ENCODE assay signal across 25 mouse cellular contexts in genomic region chr10:60653675-60654074, GRCm38 (mm10). TPM values are rescaled to one million over a fixed set of nuclear protein-coding genes. Genes with fewer than 3 reads are reported as not detected.
"Had no signal": no experiment of that assay in that cellular context is flagged by ENCODE, and none has a peak within 500 bp of the region (broad histone marks: within the 10 kb centered on the region; RNA-seq: fewer than 3 reads in every experiment).

No protein-coding gene starts in this region.

- H3K4me1 ChIP-seq: liver, embryonic 15.5 days; lung, embryonic 15.5 days; neural tube, embryonic 13.5 days; neural tube, embryonic 15.5 days had no signal

- H3K36me3 ChIP-seq: liver, embryonic 15.5 days; lung, embryonic 15.5 days; midbrain, embryonic 10.5 days; neural tube, embryonic 13.5 days; neural tube, embryonic 15.5 days; stomach, embryonic 15.5 days had no signal

- H3K27me3 ChIP-seq: liver, embryonic 15.5 days; lung, embryonic 15.5 days; neural tube, embryonic 13.5 days; stomach, embryonic 15.5 days had no signal

- DNase-seq: liver, postnatal 0 days; lung, adult 2 months; lung, postnatal 14 days; lung, postnatal 36 days; midbrain, embryonic 14.5 days; retina, postnatal 1 day; right cerebral cortex, adult 18-20 months; right cerebral cortex, postnatal 25 days; right cerebral cortex, postnatal 4 days; spleen, adult 18-20 months; thymus, adult 2 months; thymus, postnatal 25 days; thymus, postnatal 4 days had no signal

- H3K4me3 ChIP-seq: liver, embryonic 15.5 days; lung, embryonic 15.5 days; midbrain, embryonic 10.5 days; myocyte; neural tube, embryonic 13.5 days; neural tube, embryonic 15.5 days; stomach, embryonic 15.5 days had no signal

- H3K27ac ChIP-seq: liver, embryonic 15.5 days; lung, embryonic 15.5 days; macrophage; midbrain, embryonic 10.5 days; neural tube, embryonic 13.5 days; neural tube, embryonic 15.5 days; stomach, embryonic 15.5 days; stomach, postnatal 0 days had no signal

- H3K9ac ChIP-seq: liver, embryonic 15.5 days; liver, postnatal 0 days; lung, embryonic 15.5 days; neural tube, embryonic 13.5 days; neural tube, embryonic 15.5 days; stomach, embryonic 15.5 days had no signal

- ATAC-seq: liver, postnatal 0 days; lung, postnatal 0 days; midbrain, embryonic 16.5 days had no signal

- H3K9me3 ChIP-seq: liver, embryonic 15.5 days; lung, embryonic 15.5 days; midbrain, embryonic 10.5 days; neural tube, embryonic 13.5 days; neural tube, embryonic 15.5 days; stomach, embryonic 15.5 days had no signal

- H3K4me2 ChIP-seq: liver, embryonic 15.5 days; lung, embryonic 15.5 days; neural tube, embryonic 13.5 days; neural tube, embryonic 15.5 days; stomach, embryonic 15.5 days had no signal

RNA-seq across cellular contexts. Expression of gene Cdh23, which starts 42.6 kb away (rescaled TPM):
- total RNA-seq: megakaryocyte-erythroid progenitor cell, adult 5-6 weeks had no signal
